Mouse (Mus musculus) retina, adult 2 months (tissue): ENCODE results near the gene Wfdc13.
A peak's percentile ranks its signal among the peaks of the same experiment; 100 is the strongest.
"Not testable (repeated sequence)": the region's sequence is repeated elsewhere in the genome, so short reads cannot be mapped to it uniquely, and the experiment has no call there.

ENCODE experiments used
- DNase-seq: peaks from one replicate; pipeline ENCODE4 v3.0.0-alpha.2; 2012; ENCODE audit warnings: low read depth, low spot score

The Wfdc13 gene

DNA sequence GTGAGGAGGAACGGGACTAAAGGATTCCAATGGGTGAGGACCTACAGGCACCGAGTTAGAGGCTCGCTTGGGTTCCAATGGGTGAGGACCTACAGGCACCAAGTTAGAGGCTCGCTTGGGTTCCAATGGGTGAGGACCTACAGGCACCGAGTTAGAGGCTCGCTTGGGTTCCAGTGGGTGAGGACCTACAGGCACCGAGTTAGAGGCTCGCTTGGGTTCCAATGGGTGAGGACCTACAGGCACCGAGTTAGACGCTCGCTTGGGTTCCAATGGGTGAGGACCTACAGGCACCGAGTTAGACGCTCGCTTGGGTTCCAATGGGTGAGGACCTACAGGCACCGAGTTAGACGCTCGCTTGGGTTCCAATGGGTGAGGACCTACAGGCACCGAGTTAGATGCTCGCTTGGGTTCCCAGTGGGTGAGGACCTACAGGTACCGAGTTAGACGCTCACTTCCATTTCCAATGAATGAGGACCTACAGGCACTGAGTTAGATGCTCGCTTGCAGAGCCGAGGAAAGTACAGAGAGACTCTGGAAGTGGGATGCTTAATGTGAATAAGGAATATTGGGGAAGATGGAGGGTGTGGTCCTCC lies 31.4 kb downstream of the Wfdc13 start:
- not testable (repeated sequence) for DNase-seq

DNA sequence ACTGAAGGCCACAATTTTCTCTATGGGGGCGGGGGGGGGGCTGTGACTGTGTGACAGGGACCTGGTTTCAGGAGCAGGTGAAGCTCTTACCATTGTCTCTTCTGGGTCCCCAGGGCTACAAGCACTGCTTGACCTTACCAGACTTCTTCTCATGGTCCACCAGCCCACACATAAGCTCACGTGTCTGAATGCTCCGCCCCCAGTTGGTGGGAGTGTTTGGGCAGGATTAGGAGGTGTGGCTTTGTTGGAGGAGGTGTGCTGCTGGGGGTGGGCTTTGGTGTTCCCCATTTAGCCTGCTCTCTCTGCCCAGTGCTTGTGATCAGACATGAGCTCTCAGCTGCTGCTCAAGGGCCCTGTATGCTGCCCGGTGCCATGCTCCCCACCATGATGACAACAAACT lies 38.4 kb downstream of the Wfdc13 start:
- DNase-seq, result no peak

DNA sequence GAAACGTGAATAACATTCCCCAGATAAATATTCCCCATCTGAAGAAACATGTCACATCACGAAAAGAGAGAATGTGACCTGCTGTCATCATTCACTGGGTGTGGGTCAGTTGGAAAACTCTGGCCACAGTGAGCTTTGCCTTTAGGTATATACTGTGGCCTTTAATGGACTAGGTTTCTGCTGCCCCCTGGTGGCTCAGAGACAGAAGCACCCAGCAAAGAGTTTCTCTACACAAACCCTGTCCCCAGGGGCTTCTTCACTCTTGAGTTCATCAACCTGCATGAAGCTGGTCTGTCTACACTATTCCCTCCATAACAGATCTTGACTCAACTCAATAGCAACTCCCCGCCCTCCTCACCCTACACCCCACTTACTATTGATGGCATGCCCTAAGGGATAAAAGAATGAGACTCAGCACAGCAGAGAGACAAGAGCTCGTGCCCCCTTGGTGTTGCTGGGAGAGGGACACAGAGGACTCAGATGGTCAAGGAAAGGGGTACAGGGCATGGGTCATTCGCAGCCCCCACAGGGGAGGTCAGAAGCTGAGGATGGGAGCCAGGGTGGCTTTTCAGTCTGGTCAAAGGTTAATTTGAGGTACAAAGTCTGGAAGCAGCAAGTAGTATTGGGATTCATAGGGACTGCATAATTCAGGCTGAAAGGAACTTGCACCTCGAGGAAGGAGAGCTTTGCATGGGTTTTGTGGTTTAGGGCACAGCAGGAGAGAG lies 41.1 kb downstream of the Wfdc13 start:
- peak; percentile 36 for DNase-seq

DNA sequence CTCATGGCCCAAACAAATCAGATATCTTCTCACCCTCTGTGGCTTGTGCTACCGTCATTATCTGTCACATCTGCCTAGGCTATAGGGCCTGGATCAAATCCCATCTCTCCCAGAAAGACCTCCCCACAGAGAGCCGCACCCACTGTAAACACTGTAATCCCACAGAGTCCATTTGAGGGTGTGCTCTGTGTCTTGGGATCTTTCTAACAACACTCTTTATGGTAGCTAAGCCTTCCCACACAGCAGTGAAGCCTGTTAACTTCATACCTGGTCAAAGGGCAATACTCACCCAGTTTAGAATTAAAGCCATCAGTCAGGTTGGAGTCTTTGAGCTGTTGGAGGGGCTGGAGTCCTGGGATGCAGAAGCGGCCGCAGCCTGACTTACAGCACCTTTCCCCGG lies 46.8 kb downstream of the Wfdc13 start:
- no peak for DNase-seq

- DNase-seq, result no peak
Measured at GRCm38 (mm10) chr2:164733259-164733658, 48.4 kb downstream of the Wfdc13 start.

DNA sequence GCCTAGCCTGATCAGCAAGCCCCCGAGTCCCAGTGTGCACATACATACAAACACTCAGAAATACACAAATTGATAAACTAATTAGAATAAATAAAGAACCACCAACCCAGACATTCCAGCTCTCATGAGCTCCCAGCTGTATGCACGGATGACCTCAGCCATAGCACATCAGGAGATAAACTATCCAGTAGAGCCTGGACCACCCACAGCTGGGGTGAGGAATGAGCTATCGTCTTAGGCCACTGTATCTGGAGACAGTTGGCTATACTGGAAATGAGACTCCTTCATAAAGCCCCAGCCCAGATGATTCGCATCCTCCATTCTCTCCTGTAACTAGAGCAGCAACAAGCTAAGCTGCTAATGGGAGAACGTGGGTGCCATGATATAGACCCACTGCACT lies 49.9 kb downstream of the Wfdc13 start:
- no peak for DNase-seq

DNA sequence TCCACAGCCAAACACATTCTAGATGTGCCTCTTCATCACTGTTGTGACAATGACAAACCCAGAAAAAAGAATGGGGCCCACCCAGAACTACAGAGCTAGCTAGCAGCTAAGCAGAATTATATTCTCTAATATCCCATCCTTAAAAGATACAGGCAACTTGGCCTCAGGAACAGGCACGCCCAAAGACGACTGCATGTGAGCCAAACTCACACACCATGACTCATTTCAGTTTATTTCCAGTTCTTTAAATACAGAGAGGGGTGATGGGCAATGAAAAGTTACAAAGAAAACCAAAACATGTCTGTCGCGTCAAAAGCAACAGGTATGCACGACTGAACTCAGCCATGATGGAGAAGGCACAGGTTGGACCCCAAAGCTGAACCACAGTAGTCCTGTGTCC lies 50.5 kb downstream of the Wfdc13 start:
- no peak for DNase-seq
